Mouse (Mus musculus) urinary bladder, postnatal 10 days (tissue): ENCODE data around the gene Swsap1.

Experiments
- DNase-seq: peaks from one replicate; pipeline ENCODE4 v3.0.0; 2022; ENCODE audit warnings: low spot score

The Swsap1 gene

DNA sequence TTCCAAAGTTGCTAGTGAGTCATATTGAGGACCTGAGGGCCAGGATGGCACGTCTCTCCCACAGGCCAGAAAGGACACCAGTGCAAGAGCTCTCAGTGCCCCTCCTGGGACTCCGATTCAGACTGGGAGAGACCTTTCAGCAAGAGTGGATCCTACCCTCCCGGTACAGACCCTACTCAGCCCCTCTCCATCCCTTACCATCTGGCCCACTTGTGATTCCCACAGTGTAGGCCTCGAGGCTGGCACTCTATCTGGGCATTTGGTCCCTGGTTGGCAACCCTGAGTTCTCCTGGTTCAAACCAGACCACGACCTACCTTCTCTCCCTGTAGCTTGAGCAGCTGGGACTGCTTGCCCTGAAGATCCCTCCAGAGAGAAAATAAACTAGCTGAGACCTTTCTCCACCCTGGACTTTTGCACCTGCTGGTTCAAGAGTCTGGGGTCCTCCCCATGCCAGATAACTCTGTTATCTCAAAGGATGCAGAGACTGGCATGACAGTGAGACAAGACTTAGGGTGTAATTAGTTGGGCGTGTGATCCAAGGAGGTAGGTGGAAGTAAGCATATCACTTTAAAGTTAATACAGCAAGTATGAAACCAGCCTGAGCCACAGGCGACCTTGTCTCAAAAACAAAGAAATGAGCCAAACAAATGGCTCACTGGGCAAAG lies 20.0 kb upstream of the Swsap1 start:
- DNase-seq: no peak

DNA sequence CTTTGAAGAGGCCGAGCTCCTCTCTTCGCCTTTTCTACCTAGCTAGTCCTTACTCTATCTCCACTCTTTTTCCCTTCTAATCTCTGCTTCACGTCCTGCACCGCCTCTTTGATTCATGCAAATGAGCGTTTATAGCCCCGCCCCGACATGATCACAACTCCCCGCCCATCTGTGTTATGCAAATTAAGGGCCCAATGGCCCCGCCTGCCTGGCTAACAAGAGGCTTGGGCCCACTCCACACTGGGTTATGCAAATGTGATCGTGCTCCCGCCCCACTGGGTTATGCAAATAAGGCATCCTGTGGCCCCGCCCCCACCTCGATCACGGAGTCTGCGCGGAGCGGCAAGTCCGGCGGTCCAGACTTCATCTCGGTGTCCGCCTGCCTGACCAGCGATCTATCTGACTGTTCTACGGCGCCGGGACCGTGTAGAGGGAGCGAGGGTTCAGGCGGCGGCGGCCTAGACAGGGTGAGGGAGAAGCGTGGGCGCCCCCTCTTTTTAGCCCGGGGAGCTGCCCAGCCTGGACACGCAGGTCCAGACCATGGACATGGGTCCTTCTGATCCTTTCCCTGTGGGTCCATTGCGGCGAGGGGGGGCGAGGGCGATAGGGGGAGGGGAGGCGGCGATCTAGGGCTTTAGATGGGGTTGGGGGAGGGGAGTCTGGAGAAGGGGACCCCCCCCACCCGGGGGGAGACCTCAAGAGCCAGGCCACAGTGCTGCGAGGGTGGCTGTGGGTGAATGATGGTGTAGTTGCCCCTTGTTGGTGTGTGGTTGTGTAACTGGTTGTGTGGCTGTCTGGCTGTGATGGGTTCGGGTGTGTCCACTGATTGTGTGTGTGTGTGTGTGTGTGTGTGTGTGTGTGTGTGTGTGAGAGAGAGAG lies 18.6 kb upstream of the Swsap1 start, which contains the start of gene Plppr2:
Plppr2 (plus strand) TSS at position 342 of the 879 bp plus-strand sequence.
- DNase-seq: peak; percentile 90

DNA sequence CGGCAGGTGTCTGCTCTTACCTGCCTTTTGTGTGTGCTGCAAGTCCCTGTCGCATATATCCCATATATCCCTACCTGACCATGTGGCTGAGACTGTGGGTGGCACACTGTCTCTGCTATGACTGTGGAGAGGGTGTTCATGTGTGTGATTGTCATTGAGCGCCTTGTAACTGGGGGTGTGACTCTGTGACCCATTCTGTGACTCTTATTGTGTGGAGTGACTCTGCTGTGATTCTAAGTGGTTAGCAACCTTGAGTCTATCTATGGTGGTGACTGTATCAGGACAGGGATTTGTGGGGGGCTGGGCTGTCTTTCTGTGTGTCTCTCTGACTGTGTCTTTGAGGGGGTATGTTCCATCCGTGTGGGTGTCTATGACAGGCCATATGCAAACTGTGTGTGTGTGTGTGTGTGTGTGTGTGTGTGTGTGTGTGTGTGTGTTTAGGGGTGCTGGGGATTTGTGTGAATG lies 17.8 kb upstream of the Swsap1 start:
- DNase-seq: no peak

DNA sequence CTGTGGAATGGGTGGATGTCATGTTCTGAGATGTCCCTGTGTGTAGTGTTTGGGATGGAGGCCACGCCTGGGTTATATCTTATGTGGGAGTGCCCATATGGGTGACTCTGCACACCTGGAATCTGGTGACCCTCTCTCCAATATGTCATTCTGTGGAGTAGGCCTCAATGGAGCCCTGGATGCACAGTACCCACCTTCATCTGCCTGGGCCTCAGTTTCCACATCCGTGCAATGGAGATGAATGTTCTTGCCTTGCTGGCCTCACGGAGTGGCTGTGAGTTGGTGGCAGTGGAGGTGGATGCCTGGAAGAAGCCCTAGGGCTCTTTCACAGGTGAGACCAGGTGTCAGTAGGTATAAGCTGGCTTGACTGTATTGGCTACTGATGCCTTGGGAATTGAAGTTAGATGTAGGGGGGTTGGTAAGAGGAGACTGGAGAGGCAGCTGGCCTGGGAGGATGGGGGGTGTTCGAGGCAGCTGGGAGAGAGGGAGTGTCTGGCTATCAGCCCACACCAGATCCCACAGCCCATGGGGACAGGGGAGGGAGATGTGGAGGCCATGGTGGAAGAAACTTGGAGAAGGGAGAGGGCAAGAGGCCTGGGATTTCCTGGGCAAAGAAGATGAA lies 17.2 kb upstream of the Swsap1 start:
- no peak for DNase-seq

DNA sequence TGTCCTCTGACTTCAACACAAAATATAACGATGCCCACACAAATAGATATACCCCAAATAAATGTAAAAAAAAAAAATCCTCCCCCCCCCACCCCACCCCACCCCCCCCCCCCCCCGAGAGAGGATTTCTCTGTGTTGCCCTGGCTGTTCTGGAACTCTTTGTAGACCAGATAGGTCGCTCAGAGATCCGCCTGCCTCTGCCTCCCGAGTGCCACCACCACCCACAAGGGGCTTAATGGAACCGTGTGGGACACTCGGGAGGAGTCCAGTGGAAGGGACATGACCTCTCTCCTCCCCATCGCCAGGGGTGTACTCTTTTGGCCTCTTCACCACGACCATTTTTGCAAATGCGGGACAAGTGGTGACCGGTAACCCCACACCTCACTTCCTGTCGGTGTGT lies 12.5 kb upstream of the Swsap1 start:
- DNase-seq: no peak

DNA sequence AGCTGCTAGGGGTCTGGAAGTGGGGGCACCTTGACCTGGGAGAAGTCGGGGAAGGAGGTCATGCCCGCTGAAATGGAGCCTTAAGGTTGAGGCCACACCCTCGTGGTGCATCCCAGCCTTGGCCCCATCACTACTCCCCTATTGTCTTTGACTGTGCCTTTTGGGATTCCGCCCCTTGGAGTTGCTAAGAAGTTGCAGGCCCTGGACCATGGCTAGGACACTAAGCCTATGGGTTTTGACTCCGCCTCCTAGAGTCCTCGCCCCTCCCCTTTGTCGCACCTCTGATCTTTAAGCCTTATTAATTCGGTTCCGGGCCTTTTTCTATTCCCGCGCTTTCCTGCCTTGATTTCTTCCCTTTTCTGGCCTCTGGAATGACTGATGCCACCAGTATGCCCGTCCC lies 11.9 kb upstream of the Swsap1 start:
- DNase-seq: no peak

DNA sequence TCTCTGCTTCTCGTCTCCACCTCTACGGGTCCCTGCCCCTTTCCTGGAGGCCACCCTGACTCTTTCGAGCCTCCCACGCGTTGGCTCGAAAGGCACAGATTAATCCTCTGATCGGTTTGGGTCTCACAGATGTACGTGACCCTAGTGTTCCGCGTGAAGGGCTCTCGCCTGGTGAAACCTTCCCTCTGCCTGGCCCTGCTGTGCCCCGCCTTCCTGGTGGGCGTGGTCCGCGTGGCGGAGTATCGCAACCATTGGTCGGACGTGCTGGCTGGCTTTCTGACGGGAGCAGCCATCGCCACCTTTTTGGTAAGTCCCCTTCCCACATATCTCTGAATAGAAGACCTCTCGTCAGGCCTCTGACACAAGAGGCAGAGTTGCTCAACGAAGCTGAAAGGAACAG lies 11.3 kb upstream of the Swsap1 start:
- no peak for DNase-seq

DNA sequence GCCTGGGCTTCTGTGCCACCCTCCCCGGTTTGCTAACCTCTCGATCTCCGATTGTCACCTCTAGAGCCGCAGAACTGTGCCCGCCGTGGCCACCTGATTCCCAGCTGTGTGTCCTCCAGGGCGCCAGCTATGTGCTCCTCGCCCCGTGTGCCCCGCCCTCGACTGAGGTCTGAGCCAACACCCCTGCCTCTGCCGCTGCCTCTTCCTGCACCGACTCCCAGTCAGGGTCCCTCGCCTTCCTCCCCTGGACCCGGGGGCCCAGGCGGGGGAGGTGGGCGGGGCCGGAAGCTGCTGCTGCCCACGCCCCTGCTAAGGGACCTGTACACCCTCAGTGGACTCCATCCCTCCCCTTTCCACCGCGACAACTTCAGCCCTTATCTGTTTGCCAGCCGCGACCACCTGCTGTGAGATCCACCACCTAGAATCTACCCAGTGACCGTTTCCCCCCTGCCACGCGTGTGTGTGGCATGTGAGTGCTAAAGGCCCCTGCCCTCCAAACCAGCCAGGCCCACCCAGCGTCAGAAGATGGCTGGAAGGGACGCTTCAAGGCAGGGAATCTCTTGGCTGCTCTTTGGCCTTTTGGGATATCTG lies 7.9 kb upstream of the Swsap1 start:
- no peak for DNase-seq

DNA sequence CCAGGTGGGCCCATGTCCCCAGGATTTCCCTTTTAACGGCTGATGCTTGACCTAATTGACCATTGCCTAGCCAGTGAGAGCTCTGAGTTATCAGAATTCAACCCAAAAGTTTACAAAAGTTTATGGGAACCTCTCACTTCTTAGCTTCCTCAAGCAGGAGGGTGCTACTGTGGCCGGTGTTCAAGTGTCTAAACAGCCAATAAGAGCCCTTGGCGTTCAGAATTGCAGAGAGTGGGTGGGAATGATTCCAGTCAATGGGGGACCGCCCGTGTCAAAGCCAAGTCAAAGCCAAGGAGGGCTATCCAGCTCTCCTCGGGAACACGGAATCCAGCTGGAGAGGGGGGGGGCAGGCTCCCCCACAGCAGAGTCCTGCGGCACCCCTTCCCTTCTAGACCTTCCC lies 7.4 kb upstream of the Swsap1 start:
- DNase-seq: no peak

DNA sequence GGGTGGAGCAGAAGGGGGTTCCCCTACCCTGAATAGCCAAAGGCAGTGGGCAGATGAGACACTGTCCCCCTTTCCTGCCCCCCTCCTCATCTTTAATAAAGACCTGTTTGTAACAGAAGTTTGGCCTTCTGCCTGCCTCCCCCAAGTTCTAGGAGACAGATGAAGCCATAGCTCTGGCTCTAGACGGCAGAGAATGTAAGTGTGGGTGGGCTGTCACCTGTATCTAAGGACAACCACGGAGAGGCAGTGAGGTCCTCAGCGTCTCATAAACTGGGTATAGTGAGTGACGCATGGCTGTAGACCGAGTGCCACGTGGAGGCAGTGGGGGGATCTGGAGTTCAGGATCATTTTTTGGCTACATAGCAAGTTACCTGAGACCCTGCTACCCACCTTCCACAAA lies 6.8 kb upstream of the Swsap1 start:
- no peak for DNase-seq

DNA sequence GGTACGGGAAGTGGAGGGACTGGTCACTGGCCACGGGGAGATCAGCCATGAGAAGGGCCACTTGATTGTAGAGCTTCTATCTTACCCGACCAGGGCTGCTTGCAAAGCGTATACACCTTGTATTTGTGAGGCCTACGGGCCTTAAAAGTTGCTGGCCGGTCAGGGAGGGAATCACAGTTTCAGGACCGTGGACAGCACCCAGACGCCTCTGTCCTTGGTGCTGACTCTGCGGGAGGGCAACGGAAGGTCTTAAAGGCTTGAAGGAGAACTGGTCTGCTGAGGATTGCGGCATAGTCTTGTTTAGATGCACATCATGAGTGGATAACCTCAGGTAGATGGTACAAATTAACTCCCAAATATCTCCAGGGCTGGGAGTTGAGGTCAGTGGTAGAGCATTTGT lies 5.2 kb upstream of the Swsap1 start:
- no peak for DNase-seq

DNA sequence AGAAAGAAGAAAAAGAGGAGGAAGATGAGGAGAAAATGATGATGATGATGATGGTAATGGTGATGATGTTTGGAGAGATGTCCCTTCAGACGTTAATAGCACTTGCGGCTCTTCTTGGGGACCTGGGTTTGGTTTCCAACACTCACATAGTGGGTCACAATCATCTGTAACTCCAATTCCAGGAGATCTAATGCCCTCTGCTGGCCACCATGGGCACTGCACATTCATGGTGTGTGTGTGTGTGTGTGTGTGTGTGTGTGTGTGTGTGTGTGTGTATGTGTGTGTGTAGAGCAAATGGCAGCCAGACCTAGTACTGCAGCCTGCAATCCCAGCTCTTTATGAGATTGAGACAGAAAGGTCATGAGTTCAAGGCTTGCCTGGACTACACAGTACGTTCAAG lies 3.6 kb upstream of the Swsap1 start:
- no peak for DNase-seq

DNA sequence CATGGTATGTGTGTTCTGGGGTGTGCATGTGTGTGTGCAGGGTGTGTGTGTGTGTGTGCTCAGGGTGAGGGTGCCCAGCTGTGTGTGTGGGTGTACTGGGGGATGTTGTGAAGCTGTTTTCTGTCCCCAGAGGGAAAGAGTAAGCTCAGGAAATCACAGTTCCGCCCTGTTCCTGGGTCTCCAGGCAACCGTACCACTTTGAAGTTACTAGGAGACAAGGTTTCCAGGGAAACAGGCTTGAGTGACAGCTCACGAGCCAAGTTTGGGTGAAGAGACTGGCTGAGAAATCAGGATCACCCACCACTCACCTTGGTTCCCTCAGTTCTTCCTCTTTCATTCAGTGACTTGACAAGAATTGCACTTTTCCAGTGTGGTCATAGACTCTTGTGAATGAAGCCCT lies 2.0 kb upstream of the Swsap1 start:
- no peak for DNase-seq

DNA sequence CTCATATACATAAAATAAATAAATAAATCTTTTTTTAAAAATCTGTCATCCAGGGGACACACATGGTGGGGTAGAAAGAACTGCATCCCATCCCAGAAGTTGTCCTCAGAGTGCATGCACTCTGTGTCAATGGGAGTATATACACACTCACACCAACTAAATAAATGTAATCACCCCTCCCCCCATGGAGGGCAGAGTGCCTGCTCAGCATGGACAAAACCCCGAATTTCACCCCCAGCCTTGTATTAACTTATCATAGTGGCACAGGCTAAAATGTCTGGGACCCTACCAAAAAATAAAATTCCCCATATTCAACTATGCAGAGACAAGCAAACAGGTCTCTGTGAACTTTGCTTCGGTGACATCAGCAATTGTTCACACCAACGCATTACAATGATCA lies 920 bp upstream of the Swsap1 start:
- no peak for DNase-seq

DNA sequence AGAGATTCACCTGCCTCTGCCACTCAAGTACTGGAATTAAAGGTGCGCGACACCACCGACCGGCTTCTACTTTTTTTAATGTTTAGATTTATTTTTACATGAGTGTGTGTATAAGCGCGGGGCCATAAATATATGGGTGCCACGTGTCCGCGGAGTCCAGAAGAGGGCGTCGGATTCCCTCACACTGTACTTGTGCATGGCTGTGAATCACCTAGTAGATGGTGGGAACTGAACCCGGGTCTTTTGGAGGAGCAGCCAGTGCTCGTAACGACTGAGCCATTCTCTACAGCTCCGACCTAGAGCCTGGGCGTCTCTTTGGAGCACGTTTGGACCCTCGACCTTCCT lies 358 bp upstream of the Swsap1 start:
- no peak for DNase-seq

DNA sequence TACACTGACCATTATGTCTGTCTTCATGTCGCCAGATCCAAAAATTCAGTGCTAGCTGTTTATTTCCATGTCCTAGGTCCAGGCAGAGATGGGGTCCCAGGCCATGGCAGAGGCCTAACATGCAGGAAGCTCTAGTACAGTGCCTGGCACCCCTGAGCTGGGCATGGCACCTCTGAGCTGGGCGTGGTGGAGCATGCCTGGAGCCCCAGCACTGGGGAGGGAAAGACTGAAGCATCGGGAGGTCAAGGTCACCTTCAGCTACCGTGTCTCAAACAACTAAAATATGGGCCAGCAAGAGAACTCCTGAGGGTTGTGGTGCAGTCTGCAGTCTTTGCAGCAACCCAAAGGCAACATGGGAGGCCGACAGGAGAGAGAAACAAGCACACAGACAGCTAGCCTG lies 2.8 kb downstream of the Swsap1 start:
- no peak for DNase-seq

DNA sequence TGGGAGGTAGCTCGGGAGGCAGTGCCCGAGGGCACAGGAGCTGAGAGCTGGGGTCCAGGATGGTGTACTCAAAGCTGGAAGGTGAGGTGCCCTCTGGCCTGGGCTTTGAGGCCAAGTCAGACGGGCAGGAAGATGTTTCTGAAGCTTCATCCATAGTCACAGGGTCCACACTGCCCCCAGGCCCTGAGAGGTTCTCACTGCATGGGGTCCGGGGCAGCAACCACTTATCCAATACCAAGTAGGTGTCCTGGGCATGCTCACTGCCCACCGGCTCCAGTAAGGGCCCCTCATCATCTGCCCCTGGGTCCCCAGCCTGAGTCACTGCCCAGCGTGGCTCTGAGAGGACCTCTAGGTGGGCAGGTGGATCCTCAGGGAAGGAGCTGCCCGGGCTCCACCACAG lies 3.7 kb downstream of the Swsap1 start:
- DNase-seq: no peak

DNA sequence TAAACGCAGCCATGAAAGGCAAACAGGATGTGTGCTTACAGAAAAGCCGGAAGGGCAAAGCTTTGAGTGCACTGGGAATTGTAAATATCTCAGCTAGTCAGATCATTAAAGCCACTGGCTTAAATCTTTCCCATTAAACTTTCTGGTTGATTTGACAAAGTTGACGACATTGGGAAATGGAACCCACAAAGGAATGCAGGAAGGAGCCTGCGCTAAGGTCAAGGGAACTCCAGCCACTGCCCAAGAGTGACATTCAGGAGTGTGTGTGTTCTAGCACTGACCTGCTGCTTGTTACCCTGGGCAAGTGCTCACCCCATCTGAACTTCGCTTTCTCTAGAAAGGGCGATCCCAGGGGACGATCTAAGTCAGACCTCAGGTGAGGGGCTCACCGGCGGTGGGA lies 4.6 kb downstream of the Swsap1 start:
- DNase-seq: no peak

DNA sequence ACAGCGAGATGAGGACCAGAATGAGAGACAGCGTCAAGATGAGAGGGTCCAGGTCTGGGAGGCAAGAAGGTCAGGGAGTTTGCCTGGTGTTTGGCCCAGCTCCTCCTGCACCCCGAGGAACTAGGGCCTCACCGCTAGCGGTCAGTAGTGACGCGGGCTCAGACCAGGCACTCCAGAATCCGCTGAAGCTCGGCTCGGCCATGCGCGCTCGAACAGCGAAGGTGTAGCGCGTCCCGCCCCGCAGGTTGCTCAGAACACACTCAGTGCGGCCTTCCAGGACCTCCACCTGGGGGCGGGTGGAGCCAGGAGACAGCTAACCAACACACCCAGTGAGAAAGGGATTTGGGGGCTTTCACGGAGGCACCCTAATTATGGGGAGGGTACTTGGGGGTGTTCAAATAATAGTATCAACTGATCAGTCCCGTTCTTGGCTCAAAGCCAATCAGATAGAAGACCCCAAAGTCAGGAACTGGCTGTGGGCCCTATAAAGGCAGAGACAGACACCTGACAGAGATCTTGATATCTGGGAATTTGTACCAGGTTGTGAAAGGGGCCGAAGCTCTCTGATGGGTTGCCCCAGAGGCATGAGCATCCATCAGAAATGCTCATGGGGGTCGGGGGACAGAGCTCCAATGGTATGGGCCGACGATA lies 5.1 kb downstream of the Swsap1 start:
- no peak for DNase-seq

DNA sequence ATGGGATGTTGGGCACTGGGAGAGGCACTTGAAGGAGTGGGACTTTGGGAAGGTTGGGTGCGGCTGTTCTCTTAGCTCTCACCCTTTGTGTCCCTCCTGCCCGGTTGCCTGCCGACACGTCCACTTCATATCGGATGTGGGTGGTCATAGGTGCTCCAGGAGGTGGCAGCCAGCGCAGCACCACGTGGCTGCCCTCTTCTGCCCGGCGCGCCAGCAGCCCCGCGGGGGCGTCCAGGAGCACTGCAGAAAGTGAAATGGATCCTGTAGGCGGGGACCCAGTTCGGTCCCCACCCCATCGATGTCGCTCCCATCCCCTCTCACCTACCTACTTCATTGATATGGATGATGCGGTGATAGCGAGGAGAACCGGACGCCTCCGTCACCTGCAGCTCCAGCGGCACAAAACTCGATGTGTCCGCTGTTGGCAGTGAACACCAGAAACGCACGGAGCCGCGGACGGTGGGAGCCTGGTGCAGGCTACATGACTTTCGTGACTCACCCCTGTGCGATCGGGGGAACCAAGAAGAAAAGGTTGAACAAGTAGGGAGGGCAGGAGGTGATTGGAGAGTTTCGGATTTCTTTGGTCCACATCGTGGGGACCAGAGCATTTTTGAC lies 5.9 kb downstream of the Swsap1 start:
- DNase-seq: no peak

DNA sequence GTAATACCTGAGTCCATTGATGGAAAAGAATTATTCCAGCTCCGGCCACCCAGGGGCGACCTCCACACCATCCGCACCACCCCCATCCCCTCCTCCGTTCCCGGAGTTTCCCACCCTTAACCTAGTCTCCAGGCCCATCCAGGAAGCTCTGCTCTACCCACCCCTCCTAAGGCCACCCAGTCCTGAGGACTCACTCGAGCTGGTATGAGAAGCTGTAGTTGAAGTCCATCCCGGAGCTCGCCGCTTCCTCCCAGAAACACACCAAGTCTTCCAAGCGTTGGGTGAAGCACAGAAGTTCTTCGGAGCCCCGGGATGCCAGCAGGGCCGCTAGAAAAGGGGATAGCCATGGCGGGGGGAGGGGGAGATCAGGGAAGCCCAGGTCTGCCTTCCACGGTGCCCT lies 6.5 kb downstream of the Swsap1 start:
- no peak for DNase-seq
